Mouse (Mus musculus) spleen, adult 2 months (tissue): Measurements from ENCODE around the gene Abca7. TPM values are rescaled to one million over a fixed set of nuclear protein-coding genes. Genes with fewer than 3 reads are reported as not detected.

Experiments used
- DNase-seq, 2 experiments: peaks; one replicate each; pipeline versions ENCODE4 v3.0.0 to v3.0.0-alpha.2; 2012 to 2021; ENCODE audit warnings: low spot score in 2 of 2, low read depth in 1 of 2
- H3K27ac ChIP-seq: fragments of 200-500 bp; 2 replicates; pipeline ENCODE4 v1.5.1; 2012; ENCODE audit warnings: low read length, inconsistent platforms; ENCODE audit not compliant: insufficient read depth
- H3K27me3 ChIP-seq: fragments of 200-500 bp; 2 replicates; pipeline ENCODE4 v1.6.1; 2012; ENCODE audit warnings: mild to moderate bottlenecking, moderate library complexity, low read length, inconsistent platforms; ENCODE audit not compliant: control insufficient read depth, insufficient read depth
- H3K36me3 ChIP-seq: fragments of 200-500 bp; 2 replicates; pipeline ENCODE4 v1.6.1; 2012; ENCODE audit warnings: mild to moderate bottlenecking, low read length, inconsistent platforms; ENCODE audit not compliant: control insufficient read depth, insufficient read depth
- H3K4me1 ChIP-seq: fragments of 200-500 bp; 2 replicates; pipeline ENCODE4 v1.6.1; 2011; ENCODE audit warnings: inconsistent platforms; ENCODE audit not compliant: control insufficient read depth, insufficient read depth, insufficient read length
- H3K4me3 ChIP-seq: fragments of 200-500 bp; 2 replicates; pipeline ENCODE4 v1.5.1; 2011; ENCODE audit warnings: mild to moderate bottlenecking, inconsistent platforms; ENCODE audit not compliant: insufficient read depth, insufficient read length; ENCODE audit errors: extremely low read depth
- CTCF ChIP-seq: fragments of 200-500 bp; IDR thresholded peaks from 2 replicates; pipeline ENCODE4 v1.5.1; 2011; ENCODE audit warnings: mild to moderate bottlenecking, inconsistent platforms; ENCODE audit not compliant: insufficient read depth, insufficient read length, insufficient replicate concordance; ENCODE audit errors: extremely low read depth
- POLR2A ChIP-seq: fragments of 200-500 bp; IDR thresholded peaks from 2 replicates; pipeline ENCODE4 v1.6.1; 2011; ENCODE audit warnings: low read depth, low read length, inconsistent platforms
- whole genome bisulfite sequencing: fragments of 180-500 bp; shearing (Covaris S2); methylation state at CpG from one replicate; pipeline ENCODE4 v1.1.7; 2018; 5-methylcytosine and 5-hydroxymethylcytosine counted together
- polyA plus RNA-seq: library from polyadenylated mRNA; depleted of rRNA; stranded (reverse); fragments of >200 nt; gene quantifications from 2 replicates; pipeline ENCODE4 v1.2.3, GENCODE M21; 2012; rRNA removed

Abca7 gene
- polyA plus RNA-seq = 50.4 and 64.5 TPM in 2 replicates

DNA sequence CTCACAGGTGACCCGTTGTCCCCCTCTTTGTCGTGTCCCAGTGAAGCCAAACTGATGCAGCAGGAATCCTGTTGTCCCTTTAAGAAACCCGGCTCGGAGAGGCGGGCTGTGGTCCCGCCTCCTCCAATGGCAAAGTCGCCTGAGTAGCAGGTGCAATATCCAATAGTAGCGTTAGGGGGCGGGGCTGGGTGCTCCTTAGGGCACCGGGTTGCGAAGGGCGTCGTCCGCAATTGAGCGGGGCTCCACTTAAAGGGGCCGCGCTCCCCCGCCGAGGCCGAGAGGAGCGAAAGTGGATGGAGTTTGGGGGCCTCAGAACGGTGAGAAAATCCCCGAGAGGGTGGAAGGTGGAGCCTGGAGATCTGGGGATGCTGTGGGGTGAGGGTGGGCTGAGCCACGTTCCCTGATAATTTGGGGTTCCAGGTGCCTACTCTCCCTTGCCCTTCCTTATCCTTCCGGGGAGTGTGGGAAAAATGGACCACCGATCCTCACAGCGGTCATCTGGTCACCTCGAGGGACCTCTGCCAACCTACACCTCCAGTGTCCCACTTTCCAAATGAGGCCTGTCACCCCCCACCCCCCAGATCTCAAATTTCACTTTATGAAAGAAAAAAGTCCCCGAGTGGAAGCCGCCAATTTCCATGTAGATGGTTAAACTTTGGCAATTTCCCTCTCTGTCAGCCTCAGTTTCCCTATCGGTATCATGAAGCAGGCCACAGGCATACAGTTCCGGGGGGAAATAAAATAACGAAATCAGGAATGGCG is at the start of gene Abca7:
Abca7 (plus strand) TSS at position 223 of the 762 bp plus-strand sequence.
- Histone ChIP-seq H3K27ac (peak within 1 kb of the TSS; percentile 83), H3K4me3 (peak within 1 kb of the TSS; percentile 86), H3K36me3 (peaks cover 40% of the 10 kb centered on the region), H3K27me3 (no peaks in the 10 kb centered on the region), H3K4me1 (peaks cover 10% of the 10 kb centered on the region)
- DNase-seq = peak; percentile 88 to 98
- WGBS = under 1% methylated on average over 34 of the region's 34 CpGs
- TF ChIP-seq CTCF = no peak
- no peak for TF ChIP-seq POLR2A

DNA sequence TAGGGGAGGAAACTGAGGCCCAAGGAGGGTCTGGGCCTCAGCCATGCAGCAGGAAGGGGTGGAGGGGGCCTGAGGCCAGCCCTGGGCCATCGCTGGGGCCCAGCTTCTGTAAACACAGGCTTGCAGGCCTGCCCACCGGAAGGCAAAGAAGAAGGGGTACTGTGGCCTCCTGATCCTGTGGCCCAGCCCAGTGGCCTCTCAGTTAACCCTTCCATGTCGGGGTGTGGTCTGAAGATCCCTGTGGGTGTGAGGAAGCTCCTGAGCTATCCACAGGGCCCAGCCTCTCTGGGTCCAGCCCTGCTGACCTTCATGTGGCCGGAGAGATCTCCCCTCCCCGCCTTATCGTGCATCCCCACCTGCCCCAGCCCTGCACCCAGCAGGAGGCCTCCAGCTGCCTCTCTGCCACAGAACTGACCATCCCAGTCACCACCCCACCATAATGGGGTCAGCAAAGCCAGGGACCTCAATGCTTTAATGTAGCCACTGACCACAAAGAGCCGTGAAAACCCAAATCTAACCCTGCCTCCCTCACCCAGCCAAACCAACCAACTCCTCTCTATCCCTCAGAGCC is 49.5 kb upstream of the Abca7 start:
- 66% methylated on average over 7 of the region's 7 CpGs for WGBS
- peaks cover 14% of the 10 kb centered on the region; the same call in 1 of the 2 replicates for H3K4me1 ChIP-seq
- TF ChIP-seq POLR2A (no peak), CTCF (no peak)
- DNase-seq = no peak
- H3K27ac ChIP-seq = no peak overlapping the region
- no peak overlapping the region for H3K4me3 ChIP-seq
- no peaks in the 10 kb centered on the region for H3K27me3 ChIP-seq
- H3K36me3 ChIP-seq = peaks cover 17% of the 10 kb centered on the region

DNA sequence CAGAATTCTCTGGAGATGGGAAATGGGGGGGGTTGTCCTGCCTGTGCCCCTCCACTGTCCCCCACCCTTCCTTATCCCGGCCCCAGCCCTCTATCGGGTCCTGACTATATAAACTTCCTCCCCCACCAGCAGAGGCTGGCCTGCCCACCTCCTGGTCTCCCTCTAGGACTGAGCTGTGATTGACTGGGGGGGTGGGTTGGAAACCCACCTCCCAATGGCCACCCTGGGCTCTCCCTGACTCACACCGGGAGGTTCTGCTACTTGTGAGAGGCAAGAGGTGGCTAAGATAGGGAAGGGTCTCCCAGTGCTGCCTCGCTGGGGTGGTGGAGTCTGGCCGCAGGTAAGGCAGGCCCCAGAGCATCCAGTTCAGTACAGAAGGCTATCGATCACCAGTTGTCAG is 48.8 kb upstream of the Abca7 start:
- Histone ChIP-seq H3K4me3 (no peak overlapping the region), H3K27ac (no peak overlapping the region)
- 84% methylated on average over 6 of the region's 6 CpGs for WGBS

DNA sequence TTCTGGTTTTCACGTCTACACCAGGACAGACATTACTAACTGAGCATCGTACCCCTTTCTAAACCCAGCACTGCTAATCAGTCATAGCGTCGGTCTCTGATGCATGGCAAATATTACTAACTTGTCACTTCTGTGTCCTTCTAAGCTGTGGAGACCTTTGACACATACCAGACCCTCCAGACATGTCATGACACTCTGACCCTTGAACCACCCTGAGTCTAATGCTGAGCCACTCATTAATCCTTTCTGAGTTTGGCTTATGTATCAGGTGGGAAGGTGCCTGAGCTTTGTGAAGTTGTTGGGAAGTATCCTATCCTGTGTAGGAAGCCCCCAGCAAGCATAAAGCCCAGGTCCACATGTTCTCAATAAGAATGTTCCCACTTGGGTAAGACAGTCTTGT is 46.4 kb upstream of the Abca7 start:
- WGBS = 93% methylated on average over 4 of the region's 4 CpGs
- no peak overlapping the region for H3K4me3 ChIP-seq
- H3K27me3 ChIP-seq = no peaks in the 10 kb centered on the region
- TF ChIP-seq POLR2A = no peak
- no peak for TF ChIP-seq CTCF
- no peak overlapping the region for H3K27ac ChIP-seq
- no peaks in the 10 kb centered on the region; the same call in 1 of the 2 replicates for H3K4me1 ChIP-seq
- peaks cover 17% of the 10 kb centered on the region for H3K36me3 ChIP-seq
- DNase-seq = no peak

More for the DNA sequence above, 48.8 kb upstream of the Abca7 start:
- TF ChIP-seq CTCF (no peak), POLR2A (no peak)
- Histone ChIP-seq H3K27me3 (no peaks in the 10 kb centered on the region), H3K4me1 (peaks cover 13% of the 10 kb centered on the region; the same call in 1 of the 2 replicates), H3K36me3 (peaks cover 17% of the 10 kb centered on the region)
- no peak for DNase-seq

DNA sequence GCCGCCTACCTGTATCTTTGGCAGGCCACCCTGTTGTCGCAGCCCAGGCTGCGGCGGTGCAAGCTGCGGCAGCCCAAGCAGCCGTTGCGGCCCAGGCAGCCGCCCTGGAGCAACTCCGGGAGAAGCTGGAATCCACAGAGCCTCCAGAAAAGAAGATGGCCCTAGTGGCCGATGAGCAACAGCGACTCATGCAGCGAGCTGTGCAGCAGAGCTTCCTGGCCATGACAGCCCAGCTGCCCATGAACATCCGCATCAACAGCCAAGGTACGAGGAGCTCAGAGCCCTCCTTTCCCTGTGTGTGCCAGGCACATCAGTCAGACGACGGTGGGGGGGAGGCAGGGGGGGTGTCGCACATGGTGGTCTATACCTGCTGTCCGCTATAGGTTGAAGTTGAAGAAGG is 45.6 kb upstream of the Abca7 start:
- Histone ChIP-seq H3K27me3 (no peaks in the 10 kb centered on the region), H3K36me3 (peaks cover 17% of the 10 kb centered on the region), H3K27ac (no peak overlapping the region), H3K4me1 (no peaks in the 10 kb centered on the region; the same call in 1 of the 2 replicates), H3K4me3 (no peak overlapping the region)
- WGBS = 93% methylated on average over 18 of the region's 18 CpGs
- no peak for DNase-seq
- no peak for TF ChIP-seq POLR2A
- TF ChIP-seq CTCF = no peak

DNA sequence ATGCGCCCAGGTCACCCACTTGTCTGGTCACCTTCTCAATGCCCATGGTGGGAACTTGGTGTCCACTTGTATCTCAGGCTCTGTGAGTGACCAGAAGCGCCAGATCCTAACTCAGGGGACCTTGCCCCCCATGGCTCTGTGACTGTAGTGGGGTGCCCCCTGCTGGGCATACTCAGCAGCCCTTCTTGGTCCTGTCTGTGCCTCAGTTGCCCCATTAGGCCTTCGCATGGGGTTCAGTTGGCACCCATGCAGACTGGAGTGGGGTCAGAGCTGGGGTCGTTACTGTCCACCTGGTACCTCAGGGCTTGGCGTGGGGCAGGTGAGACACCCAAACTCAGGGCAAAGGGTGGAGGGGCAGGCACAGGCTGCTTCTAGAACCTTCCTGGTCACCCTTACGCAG is 42.3 kb upstream of the Abca7 start:
- 84% methylated on average over 6 of the region's 6 CpGs for WGBS
- TF ChIP-seq POLR2A (no peak), CTCF (peak; percentile 81; the same call in 1 of the 2 replicates)
- Histone ChIP-seq H3K4me3 (no peak overlapping the region), H3K27ac (no peak overlapping the region), H3K4me1 (no peaks in the 10 kb centered on the region; the same call in 1 of the 2 replicates), H3K36me3 (peaks cover 17% of the 10 kb centered on the region), H3K27me3 (no peaks in the 10 kb centered on the region)
- peak in 1 of 2 experiments; percentile 59 for DNase-seq

DNA sequence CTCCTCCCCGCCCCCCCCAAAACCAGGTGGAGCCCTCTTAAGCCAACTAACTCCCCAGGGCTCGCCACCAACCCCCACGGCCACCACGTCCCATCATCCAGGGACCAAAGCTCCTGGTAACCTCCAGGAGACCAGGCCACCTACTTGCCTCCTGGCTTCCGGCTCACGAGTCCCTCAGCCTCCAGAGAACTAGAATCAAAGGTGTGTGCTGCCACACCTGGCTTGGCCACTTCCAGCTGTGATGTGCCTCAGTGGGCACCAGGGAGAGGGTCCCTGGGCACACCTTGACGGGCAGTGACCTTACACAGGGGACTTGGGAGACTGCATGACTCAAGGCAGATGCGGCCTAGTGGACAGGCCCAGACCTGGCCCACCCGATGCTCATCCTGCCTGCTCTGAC is 40.6 kb upstream of the Abca7 start:
- H3K4me1 ChIP-seq = peaks cover 2% of the 10 kb centered on the region; the same call in 1 of the 2 replicates
- no peak for DNase-seq
- 87% methylated on average over 9 of the region's 9 CpGs for WGBS
- no peaks in the 10 kb centered on the region for H3K27me3 ChIP-seq
- H3K27ac ChIP-seq = no peak overlapping the region
- no peak for TF ChIP-seq POLR2A
- TF ChIP-seq CTCF = no peak
- peaks cover 7% of the 10 kb centered on the region for H3K36me3 ChIP-seq
- H3K4me3 ChIP-seq = no peak overlapping the region
